Mouse (Mus musculus): ENCODE measurements around the gene Cep41. TPM values are rescaled to one million over a fixed set of nuclear protein-coding genes. Genes with fewer than 3 reads are reported as not detected.

The Cep41 gene
- polyA plus RNA-seq, 1 experiment from 2014 or later, result 24.5 TPM

DNA sequence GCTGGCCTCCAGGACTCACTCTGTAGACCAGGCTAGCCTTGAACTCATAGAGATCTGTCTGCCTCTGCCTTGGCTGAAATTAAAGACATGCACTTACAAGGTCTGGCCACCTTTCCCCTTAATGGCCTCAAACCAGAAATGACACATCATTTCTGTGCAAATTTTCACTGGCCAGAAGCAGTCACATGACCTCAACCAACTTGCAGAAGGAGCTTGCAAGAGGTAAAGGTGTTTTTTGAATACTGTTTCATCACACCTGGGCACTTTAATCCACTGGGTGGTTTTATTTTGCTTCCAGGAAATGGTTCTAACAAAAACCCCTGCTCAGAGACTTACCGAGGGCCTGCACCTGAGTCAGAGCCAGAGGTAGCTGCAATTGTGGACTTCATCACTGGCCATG is 63.6 kb downstream of the Cep41 start:
- Histone ChIP-seq H3K36me3 (ENCODE audit: control insufficient read depth, insufficient read depth, low read length) (no peaks in the 10 kb centered on the region), H3K4me1 (ENCODE audit: control insufficient read depth, insufficient read depth, low read length) (no peaks in the 10 kb centered on the region), H3K4me2 (no peak overlapping the region), H3K9me3 (ENCODE audit: control insufficient read depth, low read length) (no peaks in the 10 kb centered on the region), H3K27me3 (ENCODE audit: control insufficient read depth, insufficient read depth, low read length) (no peaks in the 10 kb centered on the region), H3K27ac (ENCODE audit: low read depth, low read length) (no peak overlapping the region), H3K9ac (ENCODE audit: low read length) (no peak overlapping the region), H3K4me3 (ENCODE audit: low read depth, low read length) (no peak overlapping the region)
- WGBS, result 100% methylated on average over 1 of the region's 1 CpGs
- ATAC-seq (ENCODE audit: low FRiP score), result no peak
- DNase-seq (ENCODE audit: low spot score, missing footprints), result no peak

DNA sequence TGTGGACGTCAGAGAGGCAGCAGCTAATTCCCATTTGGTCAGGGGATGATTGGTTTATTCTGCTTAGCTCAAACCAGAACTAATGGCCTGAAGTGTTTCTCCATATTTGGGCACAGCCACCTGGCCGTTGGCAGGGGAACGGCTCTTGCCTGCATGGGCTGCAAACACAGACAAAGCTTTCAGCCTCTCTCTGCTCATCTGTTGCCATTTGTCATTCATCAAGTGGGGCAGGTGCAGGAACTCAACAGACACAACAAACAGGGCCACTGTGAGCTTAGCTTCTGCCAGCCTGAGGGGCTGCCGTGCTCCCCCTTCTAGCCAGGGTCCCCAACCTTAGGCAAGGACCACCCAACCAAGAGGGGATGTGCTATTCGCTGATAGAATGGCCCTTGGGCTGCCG is 65.4 kb downstream of the Cep41 start:
- ATAC-seq (ENCODE audit: low FRiP score) (no peak), DNase-seq (ENCODE audit: low spot score, missing footprints) (no peak)
- Histone ChIP-seq H3K4me3 (ENCODE audit: low read depth, low read length) (no peak overlapping the region), H3K27ac (ENCODE audit: low read depth, low read length) (no peak overlapping the region), H3K9me3 (ENCODE audit: control insufficient read depth, low read length) (no peaks in the 10 kb centered on the region), H3K27me3 (ENCODE audit: control insufficient read depth, insufficient read depth, low read length) (no peaks in the 10 kb centered on the region), H3K36me3 (ENCODE audit: control insufficient read depth, insufficient read depth, low read length) (no peaks in the 10 kb centered on the region), H3K4me2 (no peak overlapping the region), H3K4me1 (ENCODE audit: control insufficient read depth, insufficient read depth, low read length) (no peaks in the 10 kb centered on the region), H3K9ac (ENCODE audit: low read length) (no peak overlapping the region)
- WGBS, result 56% methylated on average over 6 of the region's 6 CpGs

DNA sequence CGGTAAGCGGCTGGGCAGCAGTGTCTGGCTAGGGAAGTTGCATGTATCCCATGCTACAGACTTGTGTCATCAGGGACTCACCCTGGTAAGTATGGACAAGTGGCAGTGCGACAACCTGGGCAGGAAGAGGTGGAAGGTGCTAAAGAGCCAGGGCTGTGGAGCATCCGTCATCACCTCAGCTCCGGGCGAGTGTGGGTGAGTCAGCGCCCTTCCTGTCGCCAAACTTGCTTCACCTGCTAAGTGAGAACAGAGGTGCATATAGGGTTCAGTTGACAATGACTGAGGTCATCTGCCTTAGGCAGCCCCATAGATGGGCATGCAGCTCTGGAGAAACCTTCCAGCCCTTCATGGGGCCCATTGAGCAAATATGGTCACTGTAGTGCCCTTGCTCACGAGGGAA is 68.8 kb downstream of the Cep41 start:
- Histone ChIP-seq H3K9me3 (ENCODE audit: control insufficient read depth, low read length) (no peaks in the 10 kb centered on the region), H3K9ac (ENCODE audit: low read length) (no peak overlapping the region), H3K4me1 (ENCODE audit: control insufficient read depth, insufficient read depth, low read length) (no peaks in the 10 kb centered on the region), H3K4me2 (no peak overlapping the region), H3K27ac (ENCODE audit: low read depth, low read length) (no peak overlapping the region), H3K27me3 (ENCODE audit: control insufficient read depth, insufficient read depth, low read length) (no peaks in the 10 kb centered on the region), H3K36me3 (ENCODE audit: control insufficient read depth, insufficient read depth, low read length) (no peaks in the 10 kb centered on the region), H3K4me3 (ENCODE audit: low read depth, low read length) (no peak overlapping the region)
- DNase-seq (ENCODE audit: low spot score, missing footprints) (no peak), ATAC-seq (ENCODE audit: low FRiP score) (no peak)
- 93% methylated on average over 9 of the region's 9 CpGs for WGBS

DNA sequence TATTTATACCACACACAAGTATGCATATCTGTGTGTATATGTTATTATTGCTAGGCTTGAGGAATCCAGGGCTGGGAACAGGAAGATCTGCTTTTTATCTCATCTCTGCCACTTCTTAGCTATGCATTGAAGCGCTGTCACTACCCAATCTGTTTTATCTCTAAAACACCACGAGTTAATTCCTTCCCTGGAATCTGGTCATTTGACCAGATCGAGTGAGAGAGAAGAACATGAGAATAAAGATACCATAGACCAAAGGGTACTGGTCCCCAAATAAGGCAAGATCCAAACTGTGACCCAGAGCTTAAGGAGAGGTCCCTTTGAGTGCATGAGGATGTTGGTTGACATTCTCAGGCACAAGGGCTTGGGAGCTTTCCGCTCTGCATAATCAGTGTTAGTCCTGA is 71.6 kb downstream of the Cep41 start:
- no peak for ATAC-seq (ENCODE audit: low FRiP score)
- 82% methylated on average over 4 of the region's 4 CpGs for WGBS
- Histone ChIP-seq H3K36me3 (ENCODE audit: control insufficient read depth, insufficient read depth, low read length) (no peaks in the 10 kb centered on the region), H3K9ac (ENCODE audit: low read length) (no peak overlapping the region), H3K4me3 (ENCODE audit: low read depth, low read length) (no peak overlapping the region), H3K27me3 (ENCODE audit: control insufficient read depth, insufficient read depth, low read length) (no peaks in the 10 kb centered on the region), H3K27ac (ENCODE audit: low read depth, low read length) (no peak overlapping the region), H3K4me2 (no peak overlapping the region), H3K9me3 (ENCODE audit: control insufficient read depth, low read length) (no peaks in the 10 kb centered on the region), H3K4me1 (ENCODE audit: control insufficient read depth, insufficient read depth, low read length) (peaks cover 25% of the 10 kb centered on the region)
- no peak for DNase-seq (ENCODE audit: low spot score, missing footprints)

DNA sequence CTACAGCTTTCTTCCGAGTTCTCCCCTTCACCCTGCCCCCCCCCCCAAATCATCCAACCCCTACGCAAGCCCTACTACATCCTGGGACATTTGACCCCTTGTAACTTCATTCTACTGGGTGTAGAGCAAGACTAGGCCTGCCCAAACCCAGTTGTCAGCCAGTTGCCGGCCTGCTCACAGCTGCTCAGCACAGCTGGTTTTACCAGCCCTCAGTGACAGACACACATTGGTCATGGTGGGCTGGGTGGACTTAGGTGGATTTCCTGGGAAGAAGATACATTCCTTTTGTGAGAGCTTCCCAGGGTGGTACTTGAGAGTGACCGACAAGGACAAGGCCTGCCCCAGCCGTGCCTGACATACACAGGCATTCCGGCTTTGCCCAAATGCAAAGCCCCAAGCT is 72.6 kb downstream of the Cep41 start:
- Histone ChIP-seq H3K4me2 (no peak overlapping the region), H3K4me3 (ENCODE audit: low read depth, low read length) (no peak overlapping the region), H3K9ac (ENCODE audit: low read length) (no peak overlapping the region), H3K36me3 (ENCODE audit: control insufficient read depth, insufficient read depth, low read length) (no peaks in the 10 kb centered on the region), H3K4me1 (ENCODE audit: control insufficient read depth, insufficient read depth, low read length) (peaks cover 35% of the 10 kb centered on the region), H3K9me3 (ENCODE audit: control insufficient read depth, low read length) (no peaks in the 10 kb centered on the region), H3K27ac (ENCODE audit: low read depth, low read length) (no peak overlapping the region), H3K27me3 (ENCODE audit: control insufficient read depth, insufficient read depth, low read length) (no peaks in the 10 kb centered on the region)
- no peak for ATAC-seq (ENCODE audit: low FRiP score)
- WGBS, result 95% methylated on average over 6 of the region's 6 CpGs
- no peak for DNase-seq (ENCODE audit: low spot score, missing footprints)

DNA sequence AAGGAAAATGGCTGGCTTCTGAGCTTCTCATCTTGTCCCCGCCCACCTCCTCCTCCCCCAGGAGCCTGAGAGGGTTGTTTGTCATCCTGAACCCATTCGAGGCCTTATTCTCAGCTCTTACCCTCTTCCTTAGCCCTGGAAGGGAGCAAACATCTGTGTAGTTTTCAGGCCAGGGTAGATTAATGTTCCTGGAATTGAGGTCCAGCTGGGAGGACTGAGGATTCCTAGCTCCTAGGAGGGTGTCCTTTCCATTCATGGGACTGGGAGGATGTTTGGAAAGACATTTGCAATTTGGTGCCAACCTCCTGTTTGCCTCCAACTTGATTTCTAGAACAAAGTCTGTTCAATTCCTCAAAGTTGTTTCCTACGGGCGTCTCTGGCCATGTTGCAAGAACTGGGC is 73.0 kb downstream of the Cep41 start:
- no peak for ATAC-seq (ENCODE audit: low FRiP score)
- no peak overlapping the region for H3K4me2 ChIP-seq
- no peaks in the 10 kb centered on the region for H3K27me3 ChIP-seq (ENCODE audit: control insufficient read depth, insufficient read depth, low read length)

DNA sequence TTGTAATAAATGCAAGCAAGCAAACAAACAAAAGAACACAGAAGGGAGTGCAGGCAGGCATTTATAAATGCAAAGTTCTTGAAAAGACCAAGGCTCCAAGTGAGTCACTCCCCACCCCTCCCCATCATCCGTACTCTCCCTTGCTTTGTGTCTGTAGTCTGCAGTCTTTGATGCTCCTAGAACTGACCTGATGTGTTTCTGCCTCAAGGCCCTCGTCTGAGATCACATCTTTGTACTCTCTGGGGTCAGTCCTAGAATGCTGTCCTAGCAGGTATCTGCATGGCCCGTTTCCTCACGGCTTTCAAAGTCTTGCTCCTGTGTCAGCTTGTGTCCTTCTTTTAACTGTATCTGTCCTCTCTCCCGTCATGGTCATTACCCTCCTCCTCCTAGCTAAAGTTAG is 73.9 kb downstream of the Cep41 start:
- DNase-seq (ENCODE audit: low spot score, missing footprints), result no peak
- no peak overlapping the region for H3K4me2 ChIP-seq
- H3K4me3 ChIP-seq (ENCODE audit: low read depth, low read length), result no peak overlapping the region
- no peak for ATAC-seq (ENCODE audit: low FRiP score)
- H3K27me3 ChIP-seq (ENCODE audit: control insufficient read depth, insufficient read depth, low read length), result no peaks in the 10 kb centered on the region
- no peaks in the 10 kb centered on the region for H3K9me3 ChIP-seq (ENCODE audit: control insufficient read depth, low read length)
- 59% methylated on average over 5 of the region's 5 CpGs for WGBS
- H3K9ac ChIP-seq (ENCODE audit: low read length), result no peak overlapping the region
- H3K27ac ChIP-seq (ENCODE audit: low read depth, low read length), result peak overlapping the region; percentile 94; the same call in 1 of the 2 replicates
- peaks cover 48% of the 10 kb centered on the region for H3K4me1 ChIP-seq (ENCODE audit: control insufficient read depth, insufficient read depth, low read length)
- no peaks in the 10 kb centered on the region for H3K36me3 ChIP-seq (ENCODE audit: control insufficient read depth, insufficient read depth, low read length)

More for the DNA sequence above, 73.0 kb downstream of the Cep41 start:
- H3K27ac ChIP-seq (ENCODE audit: low read depth, low read length), result no peak overlapping the region
- no peak overlapping the region for H3K4me3 ChIP-seq (ENCODE audit: low read depth, low read length)
- H3K4me1 ChIP-seq (ENCODE audit: control insufficient read depth, insufficient read depth, low read length), result peaks cover 39% of the 10 kb centered on the region
- no peak for DNase-seq (ENCODE audit: low spot score, missing footprints)
- H3K9ac ChIP-seq (ENCODE audit: low read length), result no peak overlapping the region
- no peaks in the 10 kb centered on the region for H3K9me3 ChIP-seq (ENCODE audit: control insufficient read depth, low read length)
- 84% methylated on average over 4 of the region's 4 CpGs for WGBS
- no peaks in the 10 kb centered on the region for H3K36me3 ChIP-seq (ENCODE audit: control insufficient read depth, insufficient read depth, low read length)

DNA sequence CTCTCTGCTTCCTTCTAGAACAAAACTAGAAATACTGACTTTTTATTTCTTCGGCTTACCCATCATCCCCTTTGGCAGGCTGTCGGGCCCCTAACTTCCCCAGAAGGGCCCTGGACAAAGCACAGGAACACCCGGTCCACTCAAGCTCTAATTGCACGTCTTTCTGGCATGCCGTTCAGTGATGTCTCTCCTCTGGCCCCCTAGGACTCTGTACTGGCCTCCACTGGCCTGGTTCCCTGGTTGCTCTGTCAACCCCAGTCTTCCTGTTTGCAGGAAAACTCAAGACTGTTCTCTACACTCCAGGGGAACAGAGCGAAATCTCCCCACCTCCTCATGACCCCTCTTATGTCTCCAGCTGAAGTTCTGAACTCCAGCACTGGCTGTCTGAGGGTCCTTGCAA is 74.8 kb downstream of the Cep41 start:
- Histone ChIP-seq H3K9ac (ENCODE audit: low read length) (peak overlapping the region; percentile 61), H3K36me3 (ENCODE audit: control insufficient read depth, insufficient read depth, low read length) (no peaks in the 10 kb centered on the region), H3K4me2 (peak overlapping the region; percentile 46; the same call in 1 of the 2 replicates), H3K9me3 (ENCODE audit: control insufficient read depth, low read length) (no peaks in the 10 kb centered on the region), H3K4me3 (ENCODE audit: low read depth, low read length) (no peak overlapping the region), H3K4me1 (ENCODE audit: control insufficient read depth, insufficient read depth, low read length) (peaks cover 53% of the 10 kb centered on the region), H3K27me3 (ENCODE audit: control insufficient read depth, insufficient read depth, low read length) (no peaks in the 10 kb centered on the region), H3K27ac (ENCODE audit: low read depth, low read length) (peak overlapping the region; percentile 94)
- ATAC-seq (ENCODE audit: low FRiP score) (no peak), DNase-seq (ENCODE audit: low spot score, missing footprints) (peak; percentile 90)
- 18% methylated on average over 6 of the region's 6 CpGs for WGBS

DNA sequence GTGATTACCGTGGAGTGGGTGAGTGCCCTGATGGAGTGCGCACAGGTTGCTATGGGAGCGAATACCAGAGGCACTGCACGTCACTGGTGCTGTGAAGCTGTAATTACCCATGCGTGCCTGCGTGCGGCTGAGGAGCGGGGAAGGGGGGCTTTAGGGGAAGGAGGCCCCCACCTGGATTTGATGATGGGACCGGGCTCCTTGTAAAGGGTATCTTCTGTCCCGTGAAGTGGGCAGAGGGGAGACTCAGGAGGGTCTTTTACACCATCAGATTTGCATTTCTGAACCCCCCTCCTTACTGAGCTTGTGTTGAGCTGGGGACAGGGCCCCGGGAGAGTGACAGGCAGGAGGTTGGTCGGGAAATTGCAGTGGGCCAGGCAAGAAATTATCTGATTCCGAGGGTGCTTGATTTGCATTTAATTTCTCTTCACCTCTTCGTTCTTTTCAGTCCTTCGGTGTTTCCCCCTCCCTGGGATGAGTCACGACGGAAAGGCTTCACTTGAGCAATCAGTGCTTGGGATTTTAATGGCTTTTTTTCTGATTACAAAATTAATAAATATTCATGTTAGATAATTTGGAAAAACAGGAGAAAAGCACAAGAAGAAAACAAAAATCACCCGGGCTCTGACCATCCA is 75.5 kb downstream of the Cep41 start:
- 2% methylated on average over 18 of the region's 18 CpGs for WGBS
- ATAC-seq (ENCODE audit: low FRiP score) (peak; percentile 81), DNase-seq (ENCODE audit: low spot score, missing footprints) (peak; percentile 97)
- no peaks in the 10 kb centered on the region for H3K9me3 ChIP-seq (ENCODE audit: control insufficient read depth, low read length)
- H3K27ac ChIP-seq (ENCODE audit: low read depth, low read length), result peak overlapping the region; percentile 94
- H3K9ac ChIP-seq (ENCODE audit: low read length), result peak overlapping the region; percentile 61
- no peaks in the 10 kb centered on the region for H3K27me3 ChIP-seq (ENCODE audit: control insufficient read depth, insufficient read depth, low read length)
- 0 out of 2 replicates have a peak overlapping the region, but pooled peaks have one; percentile 11 for H3K4me3 ChIP-seq (ENCODE audit: low read depth, low read length)
- H3K36me3 ChIP-seq (ENCODE audit: control insufficient read depth, insufficient read depth, low read length), result no peaks in the 10 kb centered on the region
- peaks cover 53% of the 10 kb centered on the region for H3K4me1 ChIP-seq (ENCODE audit: control insufficient read depth, insufficient read depth, low read length)
- peak overlapping the region; percentile 46 for H3K4me2 ChIP-seq
